In genomic region chr6:99666318-99667171, GRCm38 (mm10) we compare ENCODE assay signal across 8 mouse cellular contexts. TPM values are rescaled to one million over a fixed set of nuclear protein-coding genes. Genes with fewer than 3 reads are reported as not detected.
DNase-seq lines count a peak whose midpoint lies in the region; ATAC-seq and TF ChIP-seq lines count a peak whose summit lies in the region.

Gene Eif4e3 (minus strand): TSS chr6:99666771.
Gene Gm20696 (minus strand): TSS chr6:99666797.

- H3K9ac ChIP-seq in heart, adult 2 months (ENCODE audit: low read depth, low read length): peak within 1 kb of the TSS; percentile 94
- H3K9ac ChIP-seq in liver, postnatal 0 days (replicated peaks): peak within 1 kb of the TSS; percentile 72
- peak within 1 kb of the TSS; percentile 92 for H3K9ac ChIP-seq in neural tube, embryonic 11.5 days (ENCODE audit: low read length)

- H3K79me2 ChIP-seq in heart, adult 2 months (replicated peaks; ENCODE audit: control insufficient read depth, insufficient read depth, low read length): peaks cover 2% of the 10 kb centered on the region

- peak within 1 kb of the TSS; percentile 90 for H3K27ac ChIP-seq in heart, adult 2 months
- H3K27ac ChIP-seq in liver, postnatal 0 days (ENCODE audit: low read depth): peak within 1 kb of the TSS; percentile 59
- peak within 1 kb of the TSS; percentile 68 for H3K27ac ChIP-seq in neural tube, embryonic 11.5 days (ENCODE audit: low read depth, low read length)

- H3K27me3 ChIP-seq in heart, adult 2 months (ENCODE audit: control insufficient read depth, insufficient read depth, low read length): no peaks in the 10 kb centered on the region
- peaks cover 4% of the 10 kb centered on the region; the same call in 1 of the 2 replicates for H3K27me3 ChIP-seq in liver, postnatal 0 days (ENCODE audit: insufficient read depth, low read length)
- H3K27me3 ChIP-seq in neural tube, embryonic 11.5 days (ENCODE audit: control insufficient read depth, insufficient read depth, low read length): no peaks in the 10 kb centered on the region

- peak; percentile 78 for ATAC-seq in liver, postnatal 0 days
- ATAC-seq in neural tube, embryonic 11.5 days (ENCODE audit: insufficient read depth, low FRiP score, low TSS enrichment): peak; percentile 68

- WGBS in heart, adult 2 months: under 1% methylated on average over 69 of the region's 75 CpGs
- WGBS in liver, postnatal 0 days (ENCODE audit: insufficient replicate concordance): under 1% methylated on average over 60 of the region's 75 CpGs
- WGBS in neural tube, embryonic 11.5 days: under 1% methylated on average over 37 of the region's 75 CpGs

- no peaks in the 10 kb centered on the region for H3K9me3 ChIP-seq in liver, postnatal 0 days (ENCODE audit: low read length)
- no peaks in the 10 kb centered on the region for H3K9me3 ChIP-seq in neural tube, embryonic 11.5 days (ENCODE audit: control insufficient read depth, low read length)

- peaks cover 4% of the 10 kb centered on the region for H3K4me1 ChIP-seq in heart, adult 2 months (ENCODE audit: control insufficient read depth, insufficient read depth, low read length)
- no peaks in the 10 kb centered on the region for H3K4me1 ChIP-seq in liver, postnatal 0 days (ENCODE audit: insufficient read depth)
- peaks cover 15% of the 10 kb centered on the region for H3K4me1 ChIP-seq in neural tube, embryonic 11.5 days (ENCODE audit: control insufficient read depth, insufficient read depth, low read length)

- intact Hi-C loops in heart, adult 2 months (cut with DNase I): no loop called here

- peak within 1 kb of the TSS; percentile 89 for H3K4me3 ChIP-seq in heart, adult 2 months
- peak within 1 kb of the TSS; percentile 67 for H3K4me3 ChIP-seq in liver, postnatal 0 days (ENCODE audit: low read depth, low read length)
- peak within 1 kb of the TSS; percentile 81 for H3K4me3 ChIP-seq in neural tube, embryonic 11.5 days (ENCODE audit: low read depth, low read length)

- TF ChIP-seq EP300 in heart, adult 2 months (IDR thresholded peaks at IDR 0.05; ENCODE audit: insufficient read depth, low read depth, low read length): 0 out of 2 replicates have a peak, but pooled peaks have one; percentile 32
- TF ChIP-seq EP300 in liver, postnatal 0 days (IDR thresholded peaks at IDR 0.05; ENCODE audit: low read depth): no peak

- TF ChIP-seq POLR2A in heart, adult 2 months (IDR thresholded peaks at IDR 0.05; ENCODE audit: insufficient read depth, low read depth, low read length): peak; percentile 38; the same call in 1 of the 2 replicates

- peak; percentile 25 to 51 for DNase-seq in urinary bladder, adult 18-20 months (ENCODE audit: low spot score in 2 of 2)
- DNase-seq in urinary bladder, postnatal 10 days (ENCODE audit: low spot score): no peak
- DNase-seq in embryo, embryonic 10.5 days (ENCODE audit: low spot score): peak; percentile 75
- peak; percentile 81 to 82 for DNase-seq in heart, adult 2 months
- DNase-seq in kidney, adult 11 months: peak; percentile 67
- DNase-seq in liver, postnatal 0 days: peak; percentile 74
- DNase-seq in neural tube, embryonic 11.5 days (ENCODE audit: low spot score): peak; percentile 68
- peak; percentile 55 for DNase-seq in urinary bladder, postnatal 14 days (ENCODE audit: low spot score)

- H3K4me2 ChIP-seq in liver, postnatal 0 days (ENCODE audit: low read depth, low read length): peak within 1 kb of the TSS; percentile 82
- peak within 1 kb of the TSS; percentile 94 for H3K4me2 ChIP-seq in neural tube, embryonic 11.5 days (ENCODE audit: low read depth)

- TF ChIP-seq CTCF in heart, adult 2 months (IDR thresholded peaks at IDR 0.05): no peak
- no peak for TF ChIP-seq CTCF in liver, postnatal 0 days (IDR thresholded peaks at IDR 0.05; ENCODE audit: low read depth)

- no peaks in the 10 kb centered on the region for H3K36me3 ChIP-seq in heart, adult 2 months (ENCODE audit: control insufficient read depth, insufficient read depth, low read length)
- no peaks in the 10 kb centered on the region for H3K36me3 ChIP-seq in liver, postnatal 0 days (replicated peaks; ENCODE audit: insufficient read depth, low read length)
- H3K36me3 ChIP-seq in neural tube, embryonic 11.5 days (ENCODE audit: control insufficient read depth, insufficient read depth, low read length): no peaks in the 10 kb centered on the region

RNA-seq across cellular contexts. Expression of gene Eif4e3, which starts in this region (rescaled TPM):
- 10 to 100 TPM; 36.6 to 45.8 TPM for total RNA-seq in heart, adult 2 months (2021)
- 24.2 and 43.5 TPM in 2 replicates for polyA plus RNA-seq in heart, adult 2 months (2012; rRNA removed)
- polyA plus RNA-seq in liver, postnatal 0 days (2015; fragmentation: Nextera tagmentation; extraction: Ambion mirVana): 3.8 and 4.3 TPM in 2 replicates
- 19.5 and 19.6 TPM in 2 replicates for polyA plus RNA-seq in neural tube, embryonic 11.5 days (2014; fragmentation: Nextera tagmentation; extraction: Ambion mirVana)

RNA-seq across cellular contexts. Expression of gene Gm20696, which starts in this region (rescaled TPM):
- 1 to 10 TPM; 1.4 to 1.7 TPM for total RNA-seq in heart, adult 2 months (2021)
- 0.61 and 0.85 TPM in 2 replicates for polyA plus RNA-seq in heart, adult 2 months (2012; rRNA removed)
- polyA plus RNA-seq in liver, postnatal 0 days (2015; fragmentation: Nextera tagmentation; extraction: Ambion mirVana): 0.86 and 1.2 TPM in 2 replicates
- polyA plus RNA-seq in neural tube, embryonic 11.5 days (2014; fragmentation: Nextera tagmentation; extraction: Ambion mirVana): 2.5 and 4.7 TPM in 2 replicates
